Mouse (Mus musculus) myocyte (in vitro differentiated cells): Measurements from ENCODE around the gene Trpc2. TPM values are rescaled to one million over a fixed set of nuclear protein-coding genes. Genes with fewer than 3 reads are reported as not detected.
A peak's percentile ranks its signal among the peaks of the same experiment; 100 is the strongest.

Source experiments
- H3K27me3 ChIP-seq: one replicate; pipeline ENCODE4 v1.6.1; 2011; ENCODE audit not compliant: control insufficient read depth, insufficient read depth, insufficient read length
- H3K36me3 ChIP-seq: one replicate; pipeline ENCODE4 v1.6.1; 2011; ENCODE audit not compliant: control insufficient read depth, insufficient read depth
- H3K4me2 ChIP-seq: one replicate; pipeline ENCODE4 v1.6.1; 2011; ENCODE audit warnings: low read depth, control low read depth
- H3K4me3 ChIP-seq: one replicate; pipeline ENCODE4 v1.5.1; 2011; ENCODE audit warnings: mild to moderate bottlenecking, control low read depth, moderate library complexity
- H3K79me2 ChIP-seq: one replicate; pipeline ENCODE4 v1.6.1; 2011; ENCODE audit not compliant: control insufficient read depth, insufficient read depth
- H3ac ChIP-seq: one replicate; pipeline ENCODE4 v1.6.1; 2011; ENCODE audit not compliant: control insufficient read depth, insufficient read length
- CEBPB ChIP-seq: IDR thresholded peaks from 2 replicates; pipeline ENCODE4 v1.6.1; 2011; ENCODE audit warnings: mild to moderate bottlenecking, moderate library complexity; ENCODE audit not compliant: poor library complexity, insufficient read depth, severe bottlenecking
- E2F4 ChIP-seq: IDR thresholded peaks from one replicate; pipeline ENCODE4 v1.6.1; 2011; ENCODE audit warnings: mild to moderate bottlenecking, control low read depth, moderate library complexity; ENCODE audit not compliant: insufficient read depth
- MAX ChIP-seq: IDR thresholded peaks from one replicate; pipeline ENCODE4 v1.6.1; 2011; ENCODE audit warnings: low read depth, mild to moderate bottlenecking, control low read depth
- MYOD1 ChIP-seq, 3 experiments: IDR thresholded peaks; one replicate each; pipeline ENCODE4 v1.6.1; 2011; ENCODE audit warnings: control low read depth in 2 of 3, low read depth in 2 of 3, mild to moderate bottlenecking in 2 of 3, moderate library complexity in 1 of 3; ENCODE audit not compliant: insufficient read length in 2 of 3, control insufficient read depth in 1 of 3
- MYOG ChIP-seq, 3 experiments: IDR thresholded peaks; one replicate each; pipeline ENCODE4 v1.6.1; 2011; ENCODE audit warnings: control low read depth in 2 of 3, low read depth in 2 of 3, mild to moderate bottlenecking in 2 of 3; ENCODE audit not compliant: insufficient read length in 2 of 3, control insufficient read depth in 1 of 3, insufficient read depth in 1 of 3
- POLR2A ChIP-seq: IDR thresholded peaks from one replicate; pipeline ENCODE4 v1.6.1; 2011; ENCODE audit warnings: low read depth, mild to moderate bottlenecking, control low read depth, moderate library complexity; ENCODE audit not compliant: insufficient read length
- POLR2AphosphoS2 ChIP-seq: IDR thresholded peaks from one replicate; pipeline ENCODE4 v1.6.1; 2011; ENCODE audit warnings: low read depth, control low read depth; ENCODE audit not compliant: insufficient read length
- REST ChIP-seq: IDR thresholded peaks from one replicate; pipeline ENCODE4 v1.6.1; 2011; ENCODE audit warnings: mild to moderate bottlenecking, control low read depth, moderate library complexity; ENCODE audit not compliant: insufficient read depth, insufficient read length
- SRF ChIP-seq: IDR thresholded peaks from one replicate; pipeline ENCODE4 v1.6.1; 2011; ENCODE audit warnings: low read depth; ENCODE audit not compliant: control insufficient read depth, insufficient read length
- TCF12 ChIP-seq: IDR thresholded peaks from one replicate; pipeline ENCODE4 v1.6.1; 2011; ENCODE audit warnings: mild to moderate bottlenecking, control low read depth; ENCODE audit not compliant: poor library complexity, insufficient read depth, severe bottlenecking
- TCF3 ChIP-seq: IDR thresholded peaks from one replicate; pipeline ENCODE4 v1.6.1; 2011; ENCODE audit warnings: low read depth, control low read depth; ENCODE audit not compliant: insufficient read length
- USF1 ChIP-seq: IDR thresholded peaks from one replicate; pipeline ENCODE4 v1.6.1; 2011; ENCODE audit warnings: low read depth, mild to moderate bottlenecking, control low read depth, moderate library complexity
- polyA plus RNA-seq: library from polyadenylated mRNA; unstranded; fragments of >200 nt; fragmentation: generic; extraction: Trizol; gene quantifications from one replicate; pipeline ENCODE4 v1.2.1, GENCODE M21; 2012; ENCODE audit warnings: missing spikeins

Gene Trpc2
- polyA plus RNA-seq, 1 experiment: not detected

DNA sequence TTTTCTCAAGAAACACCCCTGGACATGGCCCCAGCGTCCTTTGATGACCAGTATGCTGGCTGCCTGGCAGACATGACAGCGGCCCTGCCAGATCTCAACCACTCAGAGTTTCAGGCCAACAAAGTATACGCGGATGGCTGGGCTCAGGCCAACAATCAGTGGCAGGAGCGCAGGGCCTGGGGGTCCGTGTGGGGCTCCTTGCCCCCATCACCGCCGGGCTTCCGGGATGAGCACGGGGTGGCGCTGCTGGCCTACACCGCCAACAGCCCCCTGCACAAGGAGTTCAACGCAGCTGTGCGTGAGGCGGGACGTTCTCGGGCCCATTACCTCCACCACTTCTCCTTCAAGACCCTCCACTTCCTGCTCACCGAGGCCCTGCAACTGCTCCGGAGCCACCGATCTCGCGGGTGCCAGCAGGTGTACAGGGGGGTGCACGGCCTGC is 23.8 kb downstream of the Trpc2 start:
- no peaks in the 10 kb centered on the region for H3K79me2 ChIP-seq
- H3K4me3 ChIP-seq: no peak overlapping the region
- TF ChIP-seq SRF: no peak
- TF ChIP-seq MAX: no peak
- no peak for TF ChIP-seq CEBPB
- TF ChIP-seq POLR2AphosphoS2: no peak
- no peak for TF ChIP-seq POLR2A
- no peak for TF ChIP-seq MYOG (IDR thresholded peaks at IDR 0.05; ENCODE audit: control insufficient read depth in 1 of 3, insufficient read depth in 1 of 3, insufficient read length in 2 of 3, low read depth in 2 of 3)
- TF ChIP-seq TCF3: no peak
- no peak for TF ChIP-seq REST
- no peak for TF ChIP-seq USF1
- no peak for TF ChIP-seq TCF12
- no peak for TF ChIP-seq MYOD1 (IDR thresholded peaks at IDR 0.05; ENCODE audit: control insufficient read depth in 1 of 3, insufficient read length in 2 of 3, low read depth in 2 of 3)
- TF ChIP-seq E2F4: no peak
- H3K36me3 ChIP-seq: no peaks in the 10 kb centered on the region
- no peak overlapping the region for H3ac ChIP-seq
- H3K4me2 ChIP-seq: no peak overlapping the region
- peaks cover 15% of the 10 kb centered on the region for H3K27me3 ChIP-seq

DNA sequence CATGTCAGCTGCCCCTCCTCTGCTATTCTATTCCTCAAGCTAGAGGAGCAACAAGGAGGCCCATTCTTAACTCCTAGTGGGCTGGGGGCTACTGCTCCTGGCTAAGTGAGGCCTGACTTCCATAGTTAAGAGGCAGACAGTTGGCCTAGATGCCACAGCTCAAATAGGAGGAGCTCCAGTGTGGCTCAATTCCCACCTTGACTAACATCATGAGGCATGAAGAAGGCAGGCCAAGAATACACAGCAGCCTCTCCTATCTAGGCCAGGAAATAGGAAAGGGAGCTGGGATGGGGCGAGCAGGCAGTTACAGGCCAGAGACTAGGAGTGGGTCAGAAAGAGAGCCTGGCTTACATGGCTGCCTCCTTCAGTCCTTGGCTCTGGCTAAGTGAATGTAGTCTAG is 25.3 kb downstream of the Trpc2 start:
- H3ac ChIP-seq: no peak overlapping the region
- H3K27me3 ChIP-seq: peaks cover 20% of the 10 kb centered on the region
- no peak for TF ChIP-seq MAX
- TF ChIP-seq POLR2AphosphoS2: peak; percentile 12
- no peaks in the 10 kb centered on the region for H3K36me3 ChIP-seq
- no peak overlapping the region for H3K4me2 ChIP-seq
- H3K4me3 ChIP-seq: no peak overlapping the region
- H3K79me2 ChIP-seq: no peaks in the 10 kb centered on the region

DNA sequence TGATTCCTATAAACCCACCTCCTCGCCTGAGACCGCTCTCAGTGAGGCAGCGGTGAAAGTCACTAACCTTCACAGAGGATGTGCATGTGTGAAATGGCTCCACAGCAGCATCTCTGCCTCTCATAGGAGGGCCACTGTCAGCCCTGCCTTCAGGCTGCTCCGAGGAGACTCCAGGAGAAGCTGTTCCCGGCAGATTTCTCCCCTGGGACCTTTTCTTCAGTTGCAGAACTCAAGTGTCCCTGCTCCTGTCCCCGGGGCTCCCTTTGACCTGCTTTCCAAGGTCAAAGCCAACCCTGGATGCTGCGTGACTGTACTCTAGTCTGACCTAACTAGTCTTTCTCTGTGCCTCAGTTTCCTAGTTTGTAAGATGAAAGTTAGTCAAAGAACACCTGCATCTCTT is 26.3 kb downstream of the Trpc2 start, which contains the start of gene Art5:
Gene Art5 (minus strand): TSS at position 319 of the 400 bp plus-strand sequence.
- TF ChIP-seq SRF: no peak
- no peak for TF ChIP-seq USF1
- TF ChIP-seq REST: no peak
- TF ChIP-seq POLR2A: no peak
- TF ChIP-seq TCF3: no peak
- TF ChIP-seq MAX: no peak
- TF ChIP-seq MYOD1 (IDR thresholded peaks at IDR 0.05; ENCODE audit: control insufficient read depth in 1 of 3, insufficient read length in 2 of 3, low read depth in 2 of 3): no peak
- no peak for TF ChIP-seq E2F4
- TF ChIP-seq POLR2AphosphoS2: no peak
- TF ChIP-seq CEBPB: no peak
- no peak for TF ChIP-seq MYOG (IDR thresholded peaks at IDR 0.05; ENCODE audit: control insufficient read depth in 1 of 3, insufficient read depth in 1 of 3, insufficient read length in 2 of 3, low read depth in 2 of 3)
- TF ChIP-seq TCF12: no peak
- peaks cover 19% of the 10 kb centered on the region for H3K27me3 ChIP-seq
- H3K79me2 ChIP-seq: no peaks in the 10 kb centered on the region
- H3ac ChIP-seq: no peak within 1 kb of the TSS
- no peak within 1 kb of the TSS for H3K4me2 ChIP-seq
- no peaks in the 10 kb centered on the region for H3K36me3 ChIP-seq
- no peak within 1 kb of the TSS for H3K4me3 ChIP-seq

DNA sequence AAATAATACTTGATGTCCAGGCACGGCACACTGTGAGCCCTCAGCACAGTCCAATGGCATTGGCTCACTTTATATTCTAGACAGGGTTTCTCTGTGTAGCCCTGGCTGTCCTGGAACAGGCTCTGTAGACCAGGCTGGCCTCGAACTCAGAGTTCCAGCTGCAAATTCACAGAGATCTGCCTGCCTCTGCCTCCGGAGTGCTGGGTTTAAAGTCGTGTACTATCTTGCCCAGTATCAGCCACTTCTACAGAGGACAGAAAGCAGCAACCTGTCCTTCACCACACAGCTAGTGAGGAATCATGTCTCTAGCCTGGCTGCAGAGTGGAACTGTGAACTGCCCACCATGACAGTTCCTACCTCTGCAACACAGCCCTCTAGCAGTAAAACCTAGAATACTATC is 26.8 kb downstream of the Trpc2 start:
- Histone ChIP-seq H3K36me3 (no peaks in the 10 kb centered on the region), H3K27me3 (peaks cover 15% of the 10 kb centered on the region), H3ac (no peak overlapping the region), H3K4me2 (no peak overlapping the region), H3K79me2 (no peaks in the 10 kb centered on the region), H3K4me3 (no peak overlapping the region)
- no peak for TF ChIP-seq MYOD1 (IDR thresholded peaks at IDR 0.05; ENCODE audit: control insufficient read depth in 1 of 3, insufficient read length in 2 of 3, low read depth in 2 of 3)
- TF ChIP-seq CEBPB: no peak
- no peak for TF ChIP-seq MAX
- no peak for TF ChIP-seq TCF3
- TF ChIP-seq SRF: no peak

DNA sequence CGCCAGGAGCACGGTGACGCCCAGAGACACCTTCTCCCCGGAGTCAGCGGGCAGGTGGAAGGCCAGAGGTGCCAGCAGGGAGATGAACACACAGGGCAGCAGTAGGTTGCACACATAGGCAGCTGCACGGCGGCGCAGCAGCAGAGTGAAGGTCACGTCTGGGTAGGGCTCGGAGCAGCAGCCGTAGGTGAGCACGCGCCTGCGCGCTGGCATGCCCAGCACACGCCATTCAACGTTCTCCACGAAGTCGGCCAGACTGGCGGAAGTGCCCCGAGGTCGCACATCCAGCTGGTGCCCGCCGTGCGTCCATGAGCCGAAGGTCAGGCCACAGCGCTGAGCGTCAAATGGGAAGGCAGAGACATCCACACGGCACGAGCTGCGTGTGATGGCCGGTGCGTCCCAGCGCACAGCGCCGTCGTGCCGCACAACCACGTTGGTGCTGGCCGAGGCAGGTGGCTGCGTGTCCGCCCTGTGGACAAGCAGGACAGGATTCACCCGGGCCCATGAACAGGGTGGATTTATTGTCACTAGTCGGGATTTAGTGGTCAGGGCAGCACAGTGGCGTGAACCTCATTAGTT is 30.3 kb downstream of the Trpc2 start:
- Histone ChIP-seq H3K79me2 (no peaks in the 10 kb centered on the region), H3ac (no peak overlapping the region), H3K4me3 (no peak overlapping the region), H3K27me3 (peaks cover 8% of the 10 kb centered on the region), H3K36me3 (no peaks in the 10 kb centered on the region), H3K4me2 (no peak overlapping the region)
- TF ChIP-seq REST: no peak
- TF ChIP-seq POLR2AphosphoS2: peak; percentile 72
- TF ChIP-seq USF1: no peak
- TF ChIP-seq POLR2A: no peak
- no peak for TF ChIP-seq MAX
- no peak for TF ChIP-seq CEBPB
- peak in 1 of 3 experiments; percentile 9 for TF ChIP-seq MYOD1 (IDR thresholded peaks at IDR 0.05; ENCODE audit: control insufficient read depth in 1 of 3, insufficient read length in 2 of 3, low read depth in 2 of 3)
- no peak for TF ChIP-seq TCF12
- TF ChIP-seq SRF: no peak
- no peak for TF ChIP-seq MYOG (IDR thresholded peaks at IDR 0.05; ENCODE audit: control insufficient read depth in 1 of 3, insufficient read depth in 1 of 3, insufficient read length in 2 of 3, low read depth in 2 of 3)
- no peak for TF ChIP-seq E2F4
- TF ChIP-seq TCF3: no peak
